Mouse (Mus musculus): ENCODE data around the gene Mrc2. TPM values are rescaled to one million over a fixed set of nuclear protein-coding genes. Genes with fewer than 3 reads are reported as not detected.

The Mrc2 gene
- polyA plus RNA-seq, 1 experiment from 2014 or later = 0.32 TPM

DNA sequence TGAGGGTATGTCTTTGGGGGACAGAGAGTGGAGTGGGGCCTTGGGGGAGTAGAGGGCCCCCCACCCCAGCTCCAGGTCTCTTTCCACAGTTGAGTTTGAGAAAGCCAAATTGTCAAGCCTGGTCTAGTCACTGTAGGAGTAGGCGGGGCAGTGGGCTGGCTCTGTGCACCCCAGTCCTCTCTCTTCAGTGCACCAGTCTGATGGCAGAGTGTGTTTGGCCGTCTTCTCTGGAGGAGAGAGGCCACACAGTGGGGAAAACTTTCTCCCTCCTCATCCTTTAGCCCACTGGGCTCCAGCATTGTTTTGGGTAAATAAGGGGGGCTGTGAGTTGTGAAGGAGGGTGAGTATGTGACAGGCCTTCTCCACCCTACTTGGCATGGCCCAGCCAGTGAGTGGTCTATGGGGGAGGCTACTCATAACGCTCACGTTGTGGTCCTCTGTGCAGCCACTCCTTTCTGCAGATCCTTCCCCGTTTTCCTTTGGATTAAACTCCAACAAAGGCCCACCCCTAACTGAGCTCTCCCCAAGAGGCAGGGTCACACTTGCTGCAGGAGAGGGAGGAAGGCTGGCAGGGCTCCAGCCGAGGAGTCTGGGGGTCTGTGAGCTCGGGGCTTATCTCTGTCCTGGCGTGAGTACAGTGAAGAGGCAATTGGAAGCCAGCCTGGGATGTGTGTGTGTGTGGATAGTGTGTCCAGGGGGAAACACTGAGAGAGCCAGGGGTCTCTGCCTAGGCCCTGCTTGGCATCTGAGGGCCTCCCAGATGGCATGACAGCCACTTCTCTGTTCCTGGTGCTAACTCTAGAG lies 41.6 kb downstream of the Mrc2 start:
- DNase-seq (no peak), ATAC-seq (no peak)
- no peaks in the 10 kb centered on the region for H3K27me3 ChIP-seq (ENCODE audit: insufficient read depth, low read length)
- H3K9ac ChIP-seq (replicated peaks) = no peak overlapping the region
- no peaks in the 10 kb centered on the region for H3K4me1 ChIP-seq (ENCODE audit: insufficient read depth)
- H3K4me2 ChIP-seq (ENCODE audit: low read depth, low read length) = no peak overlapping the region
- H3K27ac ChIP-seq (ENCODE audit: low read depth) = no peak overlapping the region
- H3K36me3 ChIP-seq (replicated peaks; ENCODE audit: insufficient read depth, low read length) = no peaks in the 10 kb centered on the region
- H3K9me3 ChIP-seq (ENCODE audit: low read length) = no peaks in the 10 kb centered on the region
- TF ChIP-seq CTCF (IDR thresholded peaks at IDR 0.05; ENCODE audit: low read depth) (no peak), EP300 (IDR thresholded peaks at IDR 0.05; ENCODE audit: low read depth) (no peak)
- H3K4me3 ChIP-seq (ENCODE audit: low read depth, low read length) = no peak overlapping the region
- 57% methylated on average over 8 of the region's 8 CpGs for WGBS (ENCODE audit: insufficient replicate concordance)

DNA sequence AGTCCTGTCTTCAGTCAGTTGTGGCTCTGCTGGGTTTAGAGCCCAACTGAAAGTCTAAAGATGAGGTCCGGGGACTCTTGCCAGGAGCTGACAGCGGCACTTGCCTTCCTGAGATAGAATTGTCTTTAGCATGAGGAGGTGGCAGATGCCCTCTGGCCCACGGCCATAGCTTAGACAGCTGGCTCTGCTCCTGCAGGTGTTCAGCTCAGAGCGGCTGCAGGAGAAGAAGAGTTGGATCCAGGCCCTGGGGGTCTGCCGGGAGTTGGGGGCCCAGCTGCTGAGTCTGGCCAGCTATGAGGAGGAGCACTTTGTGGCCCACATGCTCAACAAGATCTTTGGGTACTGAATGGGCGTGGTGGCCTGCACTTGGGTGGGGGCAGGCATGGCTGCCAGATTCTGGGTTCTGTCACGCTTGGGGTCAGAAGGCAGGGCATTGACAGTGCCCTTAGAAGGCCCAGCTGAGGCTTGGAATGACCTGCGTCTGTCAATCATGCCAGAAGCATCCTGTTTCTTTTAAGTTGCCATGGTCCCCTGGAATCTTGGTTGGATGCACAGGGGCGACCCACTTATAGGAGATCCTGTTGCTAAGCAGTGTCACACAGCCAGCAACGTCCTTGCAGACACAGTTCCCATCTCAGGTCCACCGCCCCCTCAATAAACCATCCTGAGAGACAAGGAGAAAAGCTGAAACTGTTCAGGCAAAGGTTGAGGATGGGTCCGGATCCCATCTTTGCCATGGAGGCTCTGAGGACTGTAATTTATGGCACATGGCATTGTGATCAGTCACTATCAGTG lies 46.4 kb downstream of the Mrc2 start:
- Histone ChIP-seq H3K36me3 (replicated peaks; ENCODE audit: insufficient read depth, low read length) (no peaks in the 10 kb centered on the region), H3K4me2 (ENCODE audit: low read depth, low read length) (no peak overlapping the region), H3K27ac (ENCODE audit: low read depth) (no peak overlapping the region), H3K27me3 (ENCODE audit: insufficient read depth, low read length) (no peaks in the 10 kb centered on the region), H3K4me1 (ENCODE audit: insufficient read depth) (no peaks in the 10 kb centered on the region), H3K9ac (replicated peaks) (no peak overlapping the region), H3K9me3 (ENCODE audit: low read length) (no peaks in the 10 kb centered on the region), H3K4me3 (ENCODE audit: low read depth, low read length) (no peak overlapping the region)
- ATAC-seq (no peak), DNase-seq (no peak)
- TF ChIP-seq CTCF (IDR thresholded peaks at IDR 0.05; ENCODE audit: low read depth) (no peak), EP300 (IDR thresholded peaks at IDR 0.05; ENCODE audit: low read depth) (no peak)
- 77% methylated on average over 12 of the region's 12 CpGs for WGBS (ENCODE audit: insufficient replicate concordance)

DNA sequence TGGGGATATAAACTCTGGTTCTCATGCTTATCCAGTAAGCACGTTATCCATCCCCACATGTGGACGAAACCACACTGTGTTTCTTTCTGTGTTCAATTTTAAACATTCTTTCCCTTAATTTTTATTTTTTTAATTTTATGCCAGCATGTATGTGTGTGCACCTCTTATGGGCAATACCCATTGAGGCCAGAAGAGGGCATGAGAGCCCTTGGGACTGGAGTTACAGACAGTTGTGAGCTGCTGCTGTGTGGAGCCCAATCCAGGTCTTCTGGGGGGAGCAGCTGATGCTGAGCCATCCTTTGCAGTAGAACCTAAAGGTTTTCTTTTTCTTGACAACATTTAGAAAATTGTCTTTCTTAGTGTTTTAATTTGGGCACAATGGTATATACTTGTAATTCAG lies 52.8 kb downstream of the Mrc2 start:
- ATAC-seq (no peak), DNase-seq (no peak)
- Histone ChIP-seq H3K27me3 (ENCODE audit: insufficient read depth, low read length) (no peaks in the 10 kb centered on the region), H3K9ac (replicated peaks) (no peak overlapping the region), H3K4me3 (ENCODE audit: low read depth, low read length) (no peak overlapping the region), H3K27ac (ENCODE audit: low read depth) (no peak overlapping the region), H3K36me3 (replicated peaks; ENCODE audit: insufficient read depth, low read length) (no peaks in the 10 kb centered on the region), H3K9me3 (ENCODE audit: low read length) (no peaks in the 10 kb centered on the region), H3K4me1 (ENCODE audit: insufficient read depth) (peaks cover 9% of the 10 kb centered on the region; the same call in 1 of the 2 replicates), H3K4me2 (ENCODE audit: low read depth, low read length) (no peak overlapping the region)
- WGBS (ENCODE audit: insufficient replicate concordance) = 85% methylated on average over 2 of the region's 2 CpGs
- TF ChIP-seq EP300 (IDR thresholded peaks at IDR 0.05; ENCODE audit: low read depth) = no peak
- peak; percentile 71 for TF ChIP-seq CTCF (IDR thresholded peaks at IDR 0.05; ENCODE audit: low read depth)

DNA sequence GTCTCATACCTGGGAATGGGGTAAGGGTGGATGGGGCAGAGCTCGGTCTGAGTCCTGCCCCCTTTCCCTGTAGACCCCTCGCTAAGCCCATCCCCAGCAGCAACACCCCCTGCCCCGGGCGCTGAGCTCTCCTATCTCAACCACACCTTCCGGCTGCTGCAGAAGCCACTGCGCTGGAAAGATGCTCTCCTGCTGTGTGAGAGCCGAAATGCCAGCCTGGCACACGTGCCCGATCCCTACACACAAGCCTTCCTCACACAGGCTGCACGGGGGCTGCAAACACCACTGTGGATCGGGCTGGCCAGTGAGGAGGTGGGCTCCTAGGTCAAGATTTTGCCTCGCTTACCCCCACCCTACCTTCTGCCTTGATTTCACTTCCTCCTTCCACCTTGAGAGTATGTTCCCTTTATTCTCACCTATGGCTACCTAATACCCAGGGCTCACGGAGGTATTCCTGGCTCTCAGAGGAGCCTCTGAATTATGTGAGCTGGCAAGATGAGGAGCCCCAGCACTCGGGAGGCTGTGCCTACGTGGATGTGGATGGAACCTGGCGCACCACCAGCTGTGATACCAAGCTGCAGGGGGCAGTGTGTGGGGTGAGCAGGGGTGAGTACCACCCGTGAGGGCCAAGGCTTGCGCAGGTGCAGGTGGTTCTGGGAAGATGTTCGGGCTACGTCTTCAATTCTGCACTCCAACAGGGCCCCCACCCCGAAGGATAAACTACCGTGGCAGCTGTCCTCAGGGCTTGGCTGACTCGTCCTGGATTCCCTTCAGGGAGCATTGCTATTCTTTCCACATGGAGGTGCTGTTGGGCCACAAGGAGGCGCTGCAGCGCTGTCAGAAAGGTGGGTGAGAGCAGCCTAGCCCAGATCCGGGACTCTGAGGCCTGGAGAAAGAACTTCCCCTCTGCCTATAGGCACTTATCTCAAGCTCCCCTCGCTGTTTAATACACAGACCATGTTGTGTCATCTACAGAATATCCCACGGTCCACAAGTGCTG lies 55.0 kb downstream of the Mrc2 start:
- Histone ChIP-seq H3K9ac (replicated peaks) (no peak overlapping the region), H3K27me3 (ENCODE audit: insufficient read depth, low read length) (no peaks in the 10 kb centered on the region), H3K4me1 (ENCODE audit: insufficient read depth) (peaks cover 10% of the 10 kb centered on the region), H3K4me2 (ENCODE audit: low read depth, low read length) (no peak overlapping the region), H3K36me3 (replicated peaks; ENCODE audit: insufficient read depth, low read length) (no peaks in the 10 kb centered on the region), H3K9me3 (ENCODE audit: low read length) (no peaks in the 10 kb centered on the region), H3K4me3 (ENCODE audit: low read depth, low read length) (no peak overlapping the region), H3K27ac (ENCODE audit: low read depth) (no peak overlapping the region)
- 50% methylated on average over 28 of the region's 28 CpGs for WGBS (ENCODE audit: insufficient replicate concordance)
- TF ChIP-seq EP300 (IDR thresholded peaks at IDR 0.05; ENCODE audit: low read depth) (no peak), CTCF (IDR thresholded peaks at IDR 0.05; ENCODE audit: low read depth) (peak; percentile 92)
- peak; percentile 77 for ATAC-seq
- DNase-seq = peak; percentile 89

DNA sequence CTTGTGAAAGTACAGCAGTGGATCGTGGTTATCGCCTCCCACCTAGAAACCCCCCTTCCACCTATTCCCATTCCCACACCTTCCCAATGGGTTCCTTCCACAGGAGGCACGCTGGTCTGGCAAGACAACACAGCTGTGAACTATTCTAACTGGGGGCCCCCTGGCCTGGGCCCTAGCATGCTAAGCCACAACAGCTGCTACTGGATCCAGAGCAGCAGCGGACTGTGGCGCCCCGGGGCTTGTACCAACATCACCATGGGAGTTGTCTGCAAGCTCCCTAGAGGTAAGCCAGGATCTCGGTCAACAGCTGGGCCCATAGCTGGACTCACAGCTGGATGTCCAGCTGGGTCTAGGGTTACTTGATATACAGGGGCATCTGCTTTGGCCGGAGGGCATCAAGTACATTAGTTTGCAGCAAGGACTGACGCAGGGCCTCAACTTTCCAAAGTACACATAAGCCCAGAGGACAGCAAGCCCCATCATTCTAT lies 56.1 kb downstream of the Mrc2 start:
- Histone ChIP-seq H3K27ac (ENCODE audit: low read depth) (no peak overlapping the region), H3K4me1 (ENCODE audit: insufficient read depth) (peaks cover 14% of the 10 kb centered on the region), H3K27me3 (ENCODE audit: insufficient read depth, low read length) (no peaks in the 10 kb centered on the region), H3K4me3 (ENCODE audit: low read depth, low read length) (no peak overlapping the region), H3K9me3 (ENCODE audit: low read length) (no peaks in the 10 kb centered on the region), H3K36me3 (replicated peaks; ENCODE audit: insufficient read depth, low read length) (no peaks in the 10 kb centered on the region), H3K4me2 (ENCODE audit: low read depth, low read length) (no peak overlapping the region), H3K9ac (replicated peaks) (no peak overlapping the region)
- TF ChIP-seq EP300 (IDR thresholded peaks at IDR 0.05; ENCODE audit: low read depth) = no peak
- TF ChIP-seq CTCF (IDR thresholded peaks at IDR 0.05; ENCODE audit: low read depth) = no peak
- DNase-seq = no peak
- ATAC-seq = no peak
- 77% methylated on average over 9 of the region's 9 CpGs for WGBS (ENCODE audit: insufficient replicate concordance)

All from liver, postnatal 0 days (tissue).